Mouse (Mus musculus) embryonic stem cell, embryonic (primary cell): ENCODE measurements around the gene Lrrc26.

ENCODE experiments used
- CTCF ChIA-PET, 4 experiments: fragments of 300-600 bp in 2 of 4; fragments of 350-600 bp in 2 of 4; sonication (Branson Sonifier 250); formaldehyde crosslinking; loops; one replicate each; lab custom pipeline; 2022; ENCODE audit warnings: inconsistent platforms in 2 of 4; lab: Charles Lee
- POLR2A ChIA-PET, 4 experiments: fragments of 300-600 bp in 2 of 4; fragments of 350-600 bp in 2 of 4; sonication (Branson Sonifier 250); formaldehyde crosslinking; loops; one replicate each; lab custom pipeline; 2022; ENCODE audit warnings: antibody characterized with exemption in 4 of 4, inconsistent platforms in 1 of 4; lab: Charles Lee

Gene Lrrc26

DNA sequence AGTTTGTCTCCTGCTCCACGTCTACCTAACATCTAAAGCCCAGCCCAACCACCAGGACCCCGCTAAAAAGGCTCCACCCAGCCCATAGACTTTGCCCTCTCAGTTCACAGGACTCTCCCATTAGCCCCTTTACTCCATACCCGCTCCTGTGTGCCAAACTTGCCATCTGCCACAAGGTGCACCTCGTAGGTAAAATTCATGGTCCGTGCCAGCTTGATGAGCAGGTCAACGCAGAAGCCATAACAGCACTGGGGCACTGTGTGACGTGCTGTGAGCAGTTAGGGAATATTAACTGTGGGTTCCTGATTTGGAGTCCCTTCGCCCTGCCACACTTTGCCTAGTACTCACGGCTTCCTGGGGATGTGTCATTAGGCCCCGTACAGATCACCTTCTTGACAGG, 8.3 kb downstream of the Lrrc26 start:
- CTCF ChIA-PET: interaction anchor here in 2 of 4 experiments (1.2 to 2.5 kb wide), 2 partner anchors 19 kb away, joined by 4 to 6 read pairs; no protein-coding TSS in a partner anchor
- POLR2A ChIA-PET: interaction anchor here in 1 of 4 experiments (1.0 kb wide), 1 partner anchor 13 kb away, joined by 3 read pairs; no protein-coding TSS in a partner anchor

DNA sequence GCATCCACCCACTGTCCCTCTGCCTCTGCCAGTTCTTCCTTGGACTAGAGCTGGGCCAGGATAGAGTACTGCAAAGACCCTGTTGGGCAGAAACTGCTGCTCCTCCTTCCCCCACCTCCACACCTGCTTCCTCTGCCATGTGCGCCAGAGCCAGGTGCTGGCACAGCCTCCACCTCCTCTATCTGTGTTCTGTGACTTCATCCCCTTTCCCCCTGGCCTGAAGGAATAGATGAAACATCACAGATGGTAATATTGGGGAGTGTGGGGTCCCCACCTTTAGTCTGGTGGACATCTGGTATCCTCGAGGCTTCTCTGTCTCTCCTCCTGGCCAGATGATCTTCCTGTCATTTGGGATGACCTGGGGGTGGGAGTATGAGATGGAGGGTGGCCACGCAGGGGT, 13.7 kb downstream of the Lrrc26 start:
- ChIA-PET CTCF (interaction anchor here in 2 of 4 experiments (0.9 to 2.0 kb wide), 2 partner anchors 11 to 24 kb away, joined by 3 to 10 read pairs; no protein-coding TSS in a partner anchor), POLR2A (interaction anchor here in 2 of 4 experiments (1.0 to 4.2 kb wide), 2 partner anchors 8 to 13 kb away, joined by 3 to 25 read pairs; partner anchors contain the start of gene Lrrc26 (in 1 of the 2))

DNA sequence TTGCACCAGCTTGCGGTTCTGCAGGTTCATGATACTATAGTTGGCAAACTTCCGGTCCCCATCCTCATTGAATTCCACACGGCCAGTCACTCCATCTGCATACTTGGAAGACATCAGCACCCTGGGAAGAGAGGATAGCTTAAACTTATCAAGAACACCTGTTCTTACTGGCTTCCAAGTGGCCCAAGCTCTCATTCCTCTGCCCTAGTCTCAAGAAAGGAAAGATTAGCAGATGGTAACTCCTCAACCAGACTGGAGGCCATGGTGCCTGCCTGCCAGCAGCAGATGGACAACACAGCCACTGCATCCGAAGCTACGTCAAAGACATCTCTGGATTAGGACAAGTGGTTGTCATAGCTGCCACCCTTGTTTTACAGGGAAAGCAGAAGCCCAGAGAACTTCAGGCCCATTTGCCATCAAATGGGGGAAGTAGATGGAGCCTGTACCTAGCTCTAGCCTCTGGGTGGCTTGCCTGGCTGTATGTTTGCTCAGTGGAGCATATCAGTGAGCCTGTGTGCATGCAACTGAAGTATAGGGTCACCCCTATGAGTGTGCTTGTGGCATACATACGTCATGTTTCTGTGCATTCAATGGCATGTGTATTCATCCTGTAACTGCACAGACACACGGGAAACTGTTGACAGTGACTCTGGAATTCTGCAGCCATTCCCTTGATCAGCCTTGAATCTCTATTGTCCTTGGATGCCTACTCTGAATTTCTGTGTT, 14.4 kb downstream of the Lrrc26 start:
- CTCF ChIA-PET: interaction anchor here (0.5 to 2.0 kb wide), 11 partner anchors 11 to 244 kb away, joined by 3 to 10 read pairs (median 4); partner anchors contain the start of gene Lrrc26 (in 1 of the 4)
- POLR2A ChIA-PET: interaction anchor here in 2 of 4 experiments (0.7 to 4.2 kb wide), 19 partner anchors 8 to 123 kb away, joined by 3 to 25 read pairs (median 4); partner anchors contain the start of genes Anapc2 (in 1 of the 2), Entpd2 (in 1 of the 2), Lrrc26 (in 1 of the 2) and Man1b1 (in 1 of the 2)

GRCm38 (mm10) chr2:25304657-25305541, 15.2 kb downstream of the Lrrc26 start:
- ChIA-PET POLR2A (interaction anchor here in 3 of 4 experiments (0.7 to 4.2 kb wide), 21 partner anchors 11 to 219 kb away, joined by 3 to 25 read pairs (median 4); partner anchors contain the start of genes Anapc2 (in 1 of the 3), Entpd2 (in 1 of the 3), Lrrc26 (in 1 of the 3) and Man1b1 (in 1 of the 3)), CTCF (interaction anchor here (0.5 to 2.0 kb wide), 15 partner anchors 10 to 245 kb away, joined by 3 to 10 read pairs (median 4); partner anchors contain the start of genes Anapc2 (in 1 of the 4), Clic3 (in 1 of the 4), Lrrc26 (in 1 of the 4) and Ssna1 (in 1 of the 4))

GRCm38 (mm10) chr2:25305587-25306359, 16.1 kb downstream of the Lrrc26 start:
- ChIA-PET POLR2A (interaction anchor here in 3 of 4 experiments (0.6 to 4.2 kb wide), 19 partner anchors 13 to 220 kb away, joined by 3 to 25 read pairs (median 4); partner anchors contain the start of genes Anapc2 (in 1 of the 3), Entpd2 (in 1 of the 3), Lrrc26 (in 1 of the 3) and Man1b1 (in 1 of the 3)), CTCF (interaction anchor here in 3 of 4 experiments (0.5 to 2.0 kb wide), 6 partner anchors 11 to 34 kb away, joined by 3 to 10 read pairs (median 4); partner anchors contain the start of genes Anapc2 (in 1 of the 3) and Ssna1 (in 1 of the 3))

GRCm38 (mm10) chr2:25310180-25310579, 20.5 kb downstream of the Lrrc26 start:
- ChIA-PET POLR2A (interaction anchor here in 3 of 4 experiments (0.6 to 2.9 kb wide), 11 partner anchors 18 to 234 kb away, joined by 3 to 13 read pairs (median 4); partner anchors contain the start of genes AL732309.1 (in 1 of the 3), Anapc2 (in 1 of the 3), Man1b1 (in 1 of the 3) and Sapcd2 (in 1 of the 3)), CTCF (interaction anchor here in 3 of 4 experiments (0.5 to 2.9 kb wide), 7 partner anchors 17 to 82 kb away, joined by 3 to 16 read pairs (median 4); partner anchors contain the start of gene Tprn (in 1 of the 3))

GRCm38 (mm10) chr2:25310969-25311368, 21.3 kb downstream of the Lrrc26 start:
- POLR2A ChIA-PET: interaction anchor here in 3 of 4 experiments (0.6 to 2.9 kb wide), 26 partner anchors 9 to 236 kb away, joined by 3 to 13 read pairs (median 4); partner anchors contain the start of genes Anapc2 (in 2 of the 3), Ssna1 (in 2 of the 3), AL732309.1 (in 1 of the 3) and Man1b1 (in 1 of the 3)
- CTCF ChIA-PET: interaction anchor here (0.5 to 2.9 kb wide), 17 partner anchors 8 to 1823 kb away, joined by 3 to 16 read pairs (median 4); partner anchors contain the start of genes Anapc2 (in 1 of the 4), Ssna1 (in 1 of the 4) and Tprn (in 1 of the 4)

- CTCF ChIA-PET: interaction anchor here (0.7 to 2.9 kb wide), 12 partner anchors 9 to 1822 kb away, joined by 3 to 16 read pairs (median 4); partner anchors contain the start of genes Anapc2 (in 1 of the 4) and Ssna1 (in 1 of the 4)
Measured at GRCm38 (mm10) chr2:25311491-25311891, 21.8 kb downstream of the Lrrc26 start.

DNA sequence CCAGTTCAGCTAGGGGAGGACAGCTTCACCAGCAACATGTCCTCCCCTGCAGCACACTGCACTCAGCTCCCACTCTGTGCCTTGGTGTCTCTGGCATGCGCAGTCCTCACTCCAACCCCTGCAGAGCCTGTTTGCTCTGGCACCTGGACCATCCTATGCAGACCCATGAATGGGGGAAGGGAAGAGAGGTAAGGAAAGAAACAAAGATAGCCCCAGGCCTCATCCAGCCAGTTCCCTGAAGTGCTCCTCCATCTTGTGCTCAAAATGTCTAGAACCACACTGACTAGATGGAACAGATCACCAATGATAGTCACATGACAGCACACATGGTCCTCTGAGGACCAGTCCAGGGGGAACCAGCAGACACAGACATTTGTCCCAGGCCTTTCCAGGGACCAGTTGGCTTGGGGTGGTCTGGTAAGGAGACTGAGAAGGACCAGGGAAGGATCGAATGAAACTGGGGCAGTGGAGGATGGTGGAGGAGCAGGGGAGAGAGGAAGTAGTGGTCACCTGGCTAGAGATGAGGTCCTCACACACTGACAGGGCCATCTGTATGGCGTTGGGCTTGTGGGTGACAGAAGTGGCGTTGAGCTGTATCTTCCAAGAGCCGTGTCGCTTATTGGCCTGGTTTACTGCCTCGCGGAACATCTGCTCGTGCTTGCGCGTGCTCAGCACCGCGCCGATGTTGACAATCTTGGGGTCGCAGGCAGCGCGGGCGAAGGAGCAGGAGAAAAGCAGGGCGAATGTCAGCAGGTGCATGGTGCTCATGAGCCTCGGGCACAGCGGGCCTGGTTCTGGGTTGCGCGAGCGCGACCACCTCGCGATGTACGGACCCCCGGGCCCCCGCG, 28.6 kb downstream of the Lrrc26 start:
- CTCF ChIA-PET: interaction anchor here in 2 of 4 experiments (0.6 to 2.1 kb wide), 5 partner anchors 9 to 347 kb away, joined by 4 to 7 read pairs (median 5); no protein-coding TSS in a partner anchor
- POLR2A ChIA-PET: interaction anchor here in 3 of 4 experiments (0.6 to 2.1 kb wide), 7 partner anchors 9 to 141 kb away, joined by 3 to 5 read pairs (median 3); partner anchors contain the start of genes Anapc2 (in 1 of the 3) and Ssna1 (in 1 of the 3)

More at GRCm38 (mm10) chr2:25311491-25311891, 21.8 kb downstream of the Lrrc26 start:
- POLR2A ChIA-PET: interaction anchor here in 3 of 4 experiments (0.6 to 2.9 kb wide), 28 partner anchors 8 to 392 kb away, joined by 3 to 13 read pairs (median 4); partner anchors contain the start of genes Anapc2 (in 2 of the 3), Ssna1 (in 2 of the 3), AL732309.1 (in 1 of the 3) and Ehmt1 (in 1 of the 3)

- POLR2A ChIA-PET: interaction anchor here in 3 of 4 experiments (0.5 to 2.1 kb wide), 12 partner anchors 7 to 1188 kb away, joined by 3 to 6 read pairs (median 3); partner anchors contain the start of genes Anapc2 (in 1 of the 3), Lrrc26 (in 1 of the 3) and Ssna1 (in 1 of the 3)
- CTCF ChIA-PET: interaction anchor here in 3 of 4 experiments (0.6 to 2.1 kb wide), 7 partner anchors 9 to 139 kb away, joined by 3 to 7 read pairs (median 4); partner anchors contain the start of gene Nrarp (in 1 of the 3)
Measured at GRCm38 (mm10) chr2:25318971-25319773, 29.5 kb downstream of the Lrrc26 start, which contains the start of gene Grin1. Gene Grin1, minus strand, starts transcription at chr2:25319187.

DNA sequence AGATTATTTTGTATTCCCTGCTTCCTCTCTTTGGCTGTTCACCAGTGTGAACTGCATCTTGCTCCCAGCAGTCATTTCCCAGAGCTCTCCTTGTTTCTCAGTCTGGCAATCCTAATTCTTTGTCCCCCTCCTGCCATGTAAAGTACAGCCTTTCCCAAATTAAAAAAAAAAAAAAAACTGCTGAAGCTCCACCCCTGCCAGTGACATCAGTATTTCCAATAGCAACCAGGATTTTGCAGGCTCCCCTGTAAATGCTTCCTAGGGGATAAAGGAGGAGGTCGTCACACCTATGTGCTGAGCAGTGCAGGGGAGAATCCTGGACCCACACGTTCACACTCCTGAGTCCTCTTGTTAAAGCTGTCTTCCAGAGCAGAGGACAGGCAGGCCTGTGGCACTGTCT, 30.4 kb downstream of the Lrrc26 start:
- ChIA-PET CTCF (interaction anchor here in 3 of 4 experiments (0.6 to 2.1 kb wide), 7 partner anchors 15 to 109 kb away, joined by 3 to 7 read pairs (median 4); partner anchors contain the start of gene Abca2 (in 1 of the 3)), POLR2A (interaction anchor here in 3 of 4 experiments (0.6 to 2.1 kb wide), 9 partner anchors 8 to 583 kb away, joined by 3 to 6 read pairs (median 4); partner anchors contain the start of genes Lrrc26 (in 1 of the 3) and Tprn (in 1 of the 3))

DNA sequence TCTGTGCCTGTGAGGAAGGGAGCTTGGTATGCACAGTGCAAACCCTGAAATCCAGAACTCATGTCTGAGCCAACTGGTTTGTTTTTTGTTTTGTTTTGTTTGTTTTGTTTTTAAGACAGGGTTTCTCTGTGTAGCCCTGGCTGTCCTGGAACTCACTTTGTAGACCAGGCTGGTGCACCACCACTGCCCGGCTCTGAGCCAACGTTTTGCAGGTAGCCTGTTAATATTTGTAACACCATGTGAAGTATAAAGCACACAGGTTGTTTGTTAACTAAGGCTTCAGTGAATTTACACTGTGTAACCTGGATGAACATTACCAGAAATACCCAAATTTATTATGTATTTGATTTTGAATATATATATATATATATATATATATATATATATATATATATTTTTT, 36.3 kb downstream of the Lrrc26 start:
- CTCF ChIA-PET: interaction anchor here in 1 of 4 experiments (0.6 kb wide), 1 partner anchor 47 kb away, joined by 4 read pairs; no protein-coding TSS in a partner anchor
- POLR2A ChIA-PET: no interaction called here

GRCm38 (mm10) chr2:25328440-25328839, 38.7 kb downstream of the Lrrc26 start:
- ChIA-PET CTCF (interaction anchor here (0.6 to 3.2 kb wide), 18 partner anchors 10 to 256 kb away, joined by 3 to 14 read pairs (median 3); partner anchors contain the start of genes Anapc2 (in 1 of the 4), Grin1 (in 1 of the 4), Nelfb (in 1 of the 4) and Sapcd2 (in 1 of the 4)), POLR2A (interaction anchor here (0.5 to 1.5 kb wide), 7 partner anchors 17 to 76 kb away, joined by 3 to 9 read pairs (median 3); partner anchors contain the start of gene Sapcd2 (in 1 of the 4))
